Mouse (Mus musculus) MEL (cell line): ENCODE results near the gene Svs6.
"Not testable (repeated sequence)": the region's sequence is repeated elsewhere in the genome, so short reads cannot be mapped to it uniquely, and the experiment has no call there.

Experiments
- CHD2 ChIP-seq: IDR thresholded peaks from 2 replicates; pipeline ENCODE4 v1.6.1; 2011; ENCODE audit warnings: low read length, improper control_type of control experiment
- CTCF ChIP-seq, 3 experiments: IDR thresholded peaks in 2 of 3; conservative IDR thresholded peaks in 1 of 3; 2 replicates each; pipeline ENCODE4 v1.5.1; 2011 to 2012; ENCODE audit warnings: low read length in 3 of 3, low read depth in 2 of 3, mild to moderate bottlenecking in 2 of 3, improper control_type of control experiment in 1 of 3, inconsistent platforms in 1 of 3, mixed read lengths in 1 of 3, moderate library complexity in 1 of 3; ENCODE audit not compliant: control insufficient read depth in 1 of 3, insufficient read depth in 1 of 3, poor library complexity in 1 of 3, severe bottlenecking in 1 of 3
- MYB ChIP-seq: IDR thresholded peaks from 2 replicates; pipeline ENCODE4 v1.6.1; 2011; ENCODE audit warnings: mild to moderate bottlenecking, low read depth, low read length, improper control_type of control experiment
- ZKSCAN1 ChIP-seq: IDR thresholded peaks from 2 replicates; pipeline ENCODE4 v1.6.1; 2012; ENCODE audit warnings: low read depth, mild to moderate bottlenecking, inconsistent platforms, low read length, improper control_type of control experiment, moderate library complexity

- TF ChIP-seq CHD2; MYB; CTCF (IDR thresholded peaks at IDR 0.05 in 2 of 3, conservative IDR thresholded peaks at IDR 0.05 in 1 of 3; ENCODE audit: control insufficient read depth in 1 of 3, insufficient read depth in 1 of 3, low read depth in 2 of 3, low read length in 3 of 3, poor library complexity in 1 of 3, severe bottlenecking in 1 of 3); ZKSCAN1: not testable (repeated sequence)
These were observed 15.9 kb downstream of the Svs6 start, which contains the start of gene Svs5 for GRCm38 (mm10) chr2:164332440-164332839.
